Mouse (Mus musculus) layer of hippocampus, postnatal 10 days (tissue): ENCODE results near the gene Sag. TPM values are rescaled to one million over a fixed set of nuclear protein-coding genes. Genes with fewer than 3 reads are reported as not detected.

Experiments
- DNase-seq, 2 experiments: peaks; one replicate each; pipeline ENCODE4 v3.0.0; 2021; ENCODE audit warnings: low spot score in 2 of 2
- total RNA-seq, 2 experiments: library from RNA; stranded (reverse); gene quantifications; 2 replicates each; pipeline ENCODE4 v1.2.3; 2021

Sag gene
- total RNA-seq, 2 experiments from 2014 or later = 1.8 to 2.2 TPM

DNA sequence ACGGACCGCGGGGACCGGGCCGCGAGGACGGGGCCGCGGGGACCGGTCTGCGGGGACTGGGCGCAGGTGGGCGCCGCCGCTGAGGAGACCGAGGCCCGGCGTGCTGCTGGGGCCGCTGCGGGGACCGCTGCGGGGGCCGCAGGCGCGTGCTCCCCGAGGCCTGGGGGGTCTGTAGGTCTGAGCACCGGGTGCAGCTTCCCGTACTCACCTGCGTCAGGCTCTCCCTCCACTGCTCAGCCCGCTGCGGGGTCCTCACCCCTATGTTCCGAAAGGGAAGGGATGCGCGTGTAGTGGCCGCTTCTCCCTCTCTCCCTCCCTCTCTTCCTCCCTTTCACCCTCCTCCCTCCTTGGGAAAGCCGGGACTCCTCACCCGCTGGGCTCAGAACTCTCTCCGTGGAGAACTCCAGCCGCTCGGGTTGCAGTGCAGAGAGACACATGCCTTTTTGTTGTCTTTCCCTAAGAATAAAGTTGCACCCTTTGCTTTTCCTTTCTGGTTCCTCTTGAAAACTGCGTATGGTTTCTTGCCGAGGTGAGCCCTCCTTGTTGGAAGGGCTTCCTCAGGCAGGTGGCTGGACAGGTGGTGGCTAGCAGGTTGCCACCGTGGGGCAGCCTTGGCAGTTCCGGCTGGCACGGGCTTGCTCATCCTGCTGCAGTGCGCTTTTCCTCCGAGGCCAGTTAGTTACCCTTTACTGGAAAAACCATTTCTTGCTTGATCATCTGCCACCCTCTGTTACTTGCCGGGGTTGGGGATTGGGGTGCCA, 50.3 kb downstream of the Sag start:
- peak; percentile 37 to 56 for DNase-seq

DNA sequence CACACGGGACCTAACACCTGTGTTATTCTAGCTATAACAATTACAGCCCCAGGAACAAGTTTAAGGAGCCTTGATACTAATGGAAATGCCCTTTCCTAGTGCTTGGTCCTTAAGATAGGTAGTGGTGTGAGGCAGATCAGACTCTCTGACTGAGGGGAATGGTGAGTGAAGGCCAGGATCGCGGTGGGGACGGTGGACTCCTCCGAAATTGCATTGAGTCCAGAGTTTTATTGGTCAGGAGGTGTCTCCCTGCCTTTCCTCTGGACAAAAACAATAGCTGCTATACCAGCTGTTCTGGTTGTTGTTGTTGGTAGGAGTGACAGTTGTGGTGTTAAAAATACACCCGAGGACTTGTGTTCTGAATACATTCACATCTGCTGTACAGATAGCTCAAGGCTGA, 50.9 kb downstream of the Sag start:
- DNase-seq = no peak

DNA sequence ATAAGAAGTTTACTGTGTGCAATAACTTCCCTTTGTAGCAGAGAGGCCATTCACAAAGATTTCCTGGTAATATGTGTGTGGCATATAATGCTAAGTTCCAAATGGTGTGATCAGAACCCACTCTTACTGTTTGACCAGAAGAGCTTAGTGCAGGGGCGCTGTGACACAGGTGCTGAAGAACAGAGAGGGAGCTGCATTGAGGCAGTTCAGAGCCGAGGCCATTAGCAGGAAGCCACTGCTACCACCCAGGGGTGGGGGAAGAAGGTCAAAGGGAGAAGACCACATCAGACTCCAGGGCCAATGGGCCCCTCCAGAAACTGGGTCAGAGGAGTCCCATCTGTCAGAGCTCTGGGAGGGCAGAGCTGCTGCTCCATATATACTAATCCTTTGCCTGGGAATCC, 51.4 kb downstream of the Sag start:
- DNase-seq = no peak

DNA sequence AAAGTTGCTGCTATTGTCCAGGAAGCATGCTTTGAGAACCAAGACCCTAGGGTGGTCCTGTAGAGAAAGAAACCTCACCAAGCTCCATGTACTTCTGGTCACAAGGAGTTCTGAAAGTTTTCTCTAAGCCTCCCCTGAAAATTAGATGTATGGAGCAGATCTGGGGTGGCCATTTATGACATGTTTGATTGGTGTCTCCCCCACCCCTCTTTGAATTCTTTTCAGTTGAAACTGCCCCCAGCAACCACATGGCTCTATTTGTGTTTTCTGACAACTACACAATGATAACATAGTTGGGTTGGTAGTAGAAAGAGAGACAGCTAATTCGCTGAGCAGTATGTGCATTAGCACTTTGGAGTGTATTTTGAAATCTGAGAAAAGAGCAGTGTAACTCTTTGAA, 52.0 kb downstream of the Sag start:
- DNase-seq = no peak

DNA sequence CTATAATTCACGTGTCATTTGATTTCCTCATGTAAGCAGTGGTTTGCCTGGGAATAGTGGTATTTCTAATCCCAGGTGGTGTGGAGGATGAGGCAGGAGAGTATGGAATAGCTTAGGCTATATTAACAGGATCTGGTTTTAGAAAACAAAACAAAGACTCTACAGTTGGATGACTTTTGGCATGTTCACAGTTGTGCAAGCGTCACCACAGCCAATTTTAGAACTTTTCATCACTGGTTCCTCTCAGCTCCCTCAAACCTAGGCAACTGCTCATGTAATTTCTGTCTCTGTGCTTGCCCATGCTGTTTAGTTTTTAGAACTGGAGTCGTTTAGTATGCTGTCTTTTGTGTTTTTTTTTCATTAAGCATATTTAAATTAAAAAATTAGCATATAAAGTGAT, 53.3 kb downstream of the Sag start:
- no peak for DNase-seq

DNA sequence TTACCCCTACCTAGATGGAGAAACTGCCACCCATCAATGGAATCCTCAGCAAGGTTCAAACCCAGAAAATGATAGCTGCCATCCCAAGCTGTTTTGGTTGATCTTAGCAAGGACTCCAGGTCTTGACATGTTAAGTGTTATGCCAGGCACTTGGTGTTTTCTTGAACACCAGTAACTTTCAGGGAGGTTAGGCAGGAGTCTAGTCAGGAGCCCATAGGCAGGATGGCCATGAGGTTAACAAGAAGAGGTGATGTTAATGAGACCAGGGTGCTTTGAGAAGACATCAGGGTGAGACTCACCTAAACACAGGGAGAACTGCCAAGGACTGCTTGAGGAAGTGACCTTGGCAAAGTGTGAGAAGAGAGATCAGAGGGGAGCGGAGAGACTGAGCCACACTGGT, 54.6 kb downstream of the Sag start:
- DNase-seq = no peak

DNA sequence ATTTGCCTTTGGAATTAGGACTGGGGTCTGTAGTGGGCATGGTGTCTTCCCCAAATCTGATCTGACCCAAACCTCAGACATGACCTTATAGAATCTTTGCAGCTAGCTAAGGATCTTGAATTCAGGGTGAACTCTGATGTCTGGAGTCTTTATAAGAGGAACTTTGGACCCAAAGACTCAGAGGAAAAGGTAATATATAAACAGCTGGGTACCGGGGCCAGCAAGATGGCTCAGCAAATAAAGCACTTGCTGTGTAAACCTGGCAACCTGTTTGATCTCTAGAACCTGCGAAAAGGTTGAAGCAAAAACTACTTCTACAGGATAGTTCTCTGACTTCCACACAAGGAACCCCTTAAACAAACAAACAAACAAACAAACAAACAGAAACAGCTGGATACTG, 55.0 kb downstream of the Sag start:
- DNase-seq = no peak

DNA sequence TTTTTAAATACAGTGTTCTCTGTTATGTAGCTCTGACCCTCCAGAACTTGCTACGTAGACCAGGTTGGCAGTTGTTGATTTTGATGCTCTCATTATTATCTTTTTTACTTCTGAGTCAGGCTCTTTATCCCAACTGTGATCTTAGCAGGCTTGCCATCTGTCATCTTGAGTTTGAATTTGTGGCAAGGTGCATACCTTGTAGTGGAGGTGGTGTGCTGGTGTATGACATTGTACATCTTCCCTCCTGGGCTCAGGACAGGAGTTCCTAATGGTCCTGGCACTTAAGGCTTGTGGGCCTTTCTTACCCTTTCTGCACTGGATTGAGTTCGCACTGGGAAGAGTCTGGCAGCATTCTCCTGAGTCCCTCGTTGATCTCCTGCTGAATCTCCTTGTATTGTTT, 60.1 kb downstream of the Sag start:
- DNase-seq = no peak

DNA sequence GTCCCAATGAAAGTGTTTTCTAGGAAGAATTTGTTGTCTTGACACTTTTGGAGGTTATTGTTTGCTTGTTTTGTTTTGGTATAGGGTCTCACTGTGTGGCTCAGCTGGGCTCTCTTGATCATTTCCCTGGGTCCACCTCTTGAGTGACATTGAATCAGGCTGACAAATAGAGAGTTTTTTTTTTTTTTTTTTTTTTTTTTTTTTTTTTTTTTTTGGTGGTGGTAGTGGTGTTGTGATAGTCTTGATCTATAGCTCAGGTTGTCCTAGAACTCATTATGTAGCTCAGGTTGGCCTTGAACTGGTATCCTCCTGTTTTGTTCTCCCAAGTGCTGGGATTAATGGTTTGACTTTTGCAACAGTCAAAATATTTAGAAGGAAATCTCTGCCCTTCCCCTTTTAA, 61.4 kb downstream of the Sag start:
- no peak for DNase-seq

DNA sequence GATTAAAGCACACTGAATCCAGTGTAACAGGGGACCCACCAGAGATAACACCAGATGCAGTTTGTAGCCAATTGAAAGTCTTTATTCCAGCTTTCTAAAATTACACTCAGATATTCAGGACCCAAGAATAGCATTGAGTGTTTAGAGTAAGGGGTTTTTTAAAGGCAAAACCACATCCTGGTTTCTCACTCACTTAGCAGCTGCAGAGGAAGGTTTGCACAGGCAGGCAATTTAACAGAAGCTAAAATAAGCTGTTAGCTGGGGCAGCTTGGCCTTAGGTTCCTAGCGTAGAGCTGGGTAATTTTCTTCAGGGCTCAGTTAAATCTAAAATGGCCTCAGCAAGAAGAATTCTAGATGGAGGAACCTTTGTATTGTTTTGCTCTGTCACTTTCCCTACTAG, 63.2 kb downstream of the Sag start:
- DNase-seq = no peak

DNA sequence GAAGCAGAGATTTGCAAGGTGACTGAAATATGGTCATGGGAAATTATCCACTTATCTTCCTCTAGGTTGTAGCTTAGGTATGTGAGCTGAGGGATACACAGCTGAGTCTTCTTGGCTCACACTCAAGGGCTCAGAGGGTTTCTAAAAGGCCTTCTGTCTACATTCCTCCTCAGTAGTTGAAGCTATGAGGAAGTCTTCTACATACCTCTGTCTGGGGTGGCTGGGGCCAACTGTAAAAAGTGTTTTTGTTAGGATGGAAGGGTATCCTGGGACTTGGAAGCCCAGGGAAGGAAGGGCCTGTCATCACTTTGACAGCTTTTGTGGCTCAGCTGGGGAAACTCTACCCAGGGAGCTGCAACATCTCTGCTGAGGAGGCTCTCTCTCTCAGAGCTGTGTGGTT, 68.1 kb downstream of the Sag start:
- no peak for DNase-seq

DNA sequence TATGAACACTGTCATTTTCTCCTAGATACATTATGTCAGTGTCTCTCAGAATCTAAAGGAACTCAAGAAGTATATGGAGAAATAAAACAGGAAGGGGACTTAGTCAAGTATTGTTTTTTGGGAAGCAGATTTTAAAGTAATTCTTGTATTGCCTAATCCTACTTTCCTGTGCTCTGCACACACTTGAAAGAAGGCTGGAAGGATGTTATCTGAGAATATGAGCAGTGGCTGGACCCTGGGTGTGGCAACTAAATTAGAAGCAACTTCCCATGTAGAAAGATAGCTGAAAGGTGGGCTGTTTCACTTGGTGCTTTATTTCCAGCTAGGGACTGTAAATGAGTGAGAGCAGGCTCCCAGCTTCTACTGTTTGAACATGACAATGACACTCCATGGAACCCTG, 69.6 kb downstream of the Sag start:
- DNase-seq = no peak

DNA sequence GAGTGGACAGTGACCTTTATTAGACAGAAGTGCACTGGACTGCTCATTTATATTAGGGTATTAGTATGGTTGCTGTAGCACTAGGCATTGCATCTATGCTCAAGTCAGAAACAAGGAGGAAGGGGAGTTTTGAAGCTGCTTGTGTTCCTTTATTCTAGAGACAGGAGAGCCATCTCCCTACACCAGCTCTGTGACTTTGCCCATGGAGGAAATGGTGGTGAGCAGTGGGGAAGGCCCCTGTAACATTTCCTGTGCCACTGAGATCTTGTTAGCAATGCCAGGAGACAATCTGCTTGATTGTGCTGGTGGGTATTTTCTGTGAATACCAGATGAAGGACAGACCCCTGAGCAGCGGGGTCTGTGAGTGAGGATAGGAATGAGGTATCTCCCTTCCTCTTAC, 72.6 kb downstream of the Sag start:
- no peak for DNase-seq

DNA sequence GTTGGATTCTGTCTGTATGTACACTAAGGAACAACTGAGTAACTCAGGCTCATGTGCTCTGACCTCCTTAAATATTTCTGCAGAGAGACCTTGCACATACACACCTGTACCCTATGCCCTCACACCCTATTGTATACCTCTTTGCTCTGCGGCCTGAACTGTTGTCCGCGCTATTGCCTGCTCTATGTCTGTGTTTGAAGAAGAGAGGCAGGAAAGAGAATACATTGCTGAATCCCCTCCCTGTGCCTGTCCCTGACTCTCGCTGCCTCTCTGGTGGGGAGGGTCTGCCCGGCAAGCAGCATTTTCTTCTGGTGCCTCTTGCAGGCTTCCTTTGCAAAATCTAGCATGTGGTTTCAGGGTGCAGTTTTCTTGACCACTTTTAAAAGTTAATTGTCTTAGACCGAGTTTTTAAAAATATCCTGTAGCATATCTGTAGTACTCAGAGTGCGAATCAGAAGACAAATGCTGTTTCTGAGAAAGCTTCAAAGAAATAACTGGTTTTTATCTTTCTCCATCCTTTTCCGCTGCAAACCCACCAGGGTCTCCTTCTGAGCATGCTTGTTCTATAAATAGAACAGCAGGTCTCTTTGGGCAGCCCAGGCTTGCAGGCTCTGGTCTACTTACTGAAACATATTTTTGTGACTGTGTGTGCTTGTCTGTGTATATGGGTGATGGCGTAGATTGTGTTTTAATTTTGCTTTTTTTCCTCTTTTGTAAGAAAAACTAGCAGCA, 74.2 kb downstream of the Sag start:
- DNase-seq = no peak

DNA sequence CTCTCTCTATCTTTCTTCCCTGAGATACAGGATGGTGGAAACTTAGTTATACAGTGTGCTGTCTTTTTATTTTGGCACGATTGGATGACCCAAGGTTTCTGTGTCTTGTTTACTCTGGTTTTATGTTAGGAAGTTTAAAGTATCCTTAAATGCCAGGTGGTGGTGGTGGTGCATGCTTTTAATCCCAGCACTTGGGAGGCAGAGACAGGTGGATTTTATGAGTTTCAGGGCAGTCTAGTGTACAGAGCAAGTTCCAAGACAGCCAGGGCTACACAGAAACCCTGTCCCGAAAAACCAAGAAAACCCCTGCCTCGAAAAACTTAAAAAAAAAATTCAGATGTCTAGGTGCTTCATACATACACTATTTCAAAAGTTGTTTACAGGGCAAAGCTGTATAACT, 75.6 kb downstream of the Sag start:
- no peak for DNase-seq

DNA sequence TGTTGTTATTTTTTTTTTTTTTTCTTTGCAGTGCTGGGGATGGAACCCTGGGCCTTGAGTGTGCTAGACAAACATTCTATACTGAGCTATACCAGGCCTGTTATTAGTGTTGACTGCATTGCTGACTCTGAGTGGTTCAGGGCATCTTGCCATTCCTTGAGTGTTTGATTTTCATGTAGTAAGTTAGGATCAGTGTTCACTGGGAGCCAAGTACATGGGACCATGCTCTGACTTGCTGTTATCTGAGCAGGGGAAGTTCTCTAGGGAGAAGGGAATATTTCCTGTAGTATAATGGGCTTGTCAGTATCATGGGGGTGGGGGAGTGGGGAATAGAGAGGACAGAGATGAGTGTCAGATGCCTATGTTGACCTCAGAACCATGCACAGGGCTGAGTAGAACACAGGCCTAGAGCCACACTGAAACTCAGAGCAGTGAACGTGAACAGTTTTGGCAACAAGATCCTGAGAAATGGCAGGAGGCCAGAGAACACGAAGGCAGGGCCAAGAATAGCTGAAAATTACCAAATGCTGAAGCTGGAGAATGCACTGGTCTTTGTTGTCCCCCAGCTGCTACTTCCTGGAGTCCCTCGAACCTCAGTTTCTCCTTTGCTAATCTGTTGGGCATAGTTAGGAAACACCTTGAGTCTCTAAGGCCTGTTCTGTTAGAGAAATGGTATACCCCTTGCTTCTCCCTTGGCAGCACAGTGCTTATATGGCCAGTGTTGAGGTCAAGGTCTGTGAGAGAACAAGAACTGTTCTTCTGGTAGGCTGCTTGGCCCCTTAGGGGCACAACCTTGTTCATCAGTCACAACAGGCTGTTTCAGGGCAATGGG, 76.2 kb downstream of the Sag start:
- peak; percentile 83 to 84 for DNase-seq

DNA sequence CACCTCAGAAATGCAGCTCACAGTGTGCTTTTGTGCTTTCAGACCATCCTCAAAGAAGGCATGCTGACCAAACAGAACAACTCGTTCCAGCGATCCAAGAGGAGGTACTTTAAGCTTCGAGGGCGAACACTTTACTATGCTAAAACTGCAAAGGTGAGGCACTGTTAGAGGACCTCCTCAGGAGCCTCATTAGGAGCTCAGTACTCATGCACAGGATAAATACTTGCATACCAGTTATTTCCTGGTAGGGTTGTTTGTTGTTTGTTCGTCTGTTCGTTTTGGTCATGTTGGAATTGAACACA, 76.8 kb downstream of the Sag start:
- DNase-seq = no peak

DNA sequence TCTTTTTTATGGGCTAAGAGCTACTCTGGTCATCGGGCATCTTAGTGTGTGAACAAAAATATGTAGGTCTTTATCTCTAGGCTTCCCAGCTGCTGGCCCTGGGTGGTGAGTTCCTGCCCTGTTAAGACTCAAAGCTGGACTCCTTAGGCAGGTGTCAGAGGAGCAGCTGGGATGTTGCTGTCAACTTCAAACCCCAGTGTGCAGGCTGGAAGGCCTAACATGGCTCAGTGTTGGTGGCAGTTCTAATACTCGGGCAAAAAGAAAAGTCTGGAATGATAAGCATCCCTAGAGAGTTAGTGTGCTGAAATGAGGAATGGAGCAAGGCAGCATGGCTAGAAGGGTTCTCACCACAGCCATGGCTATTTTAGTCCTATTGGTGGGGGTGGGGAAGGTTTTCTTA, 77.4 kb downstream of the Sag start:
- no peak for DNase-seq

DNA sequence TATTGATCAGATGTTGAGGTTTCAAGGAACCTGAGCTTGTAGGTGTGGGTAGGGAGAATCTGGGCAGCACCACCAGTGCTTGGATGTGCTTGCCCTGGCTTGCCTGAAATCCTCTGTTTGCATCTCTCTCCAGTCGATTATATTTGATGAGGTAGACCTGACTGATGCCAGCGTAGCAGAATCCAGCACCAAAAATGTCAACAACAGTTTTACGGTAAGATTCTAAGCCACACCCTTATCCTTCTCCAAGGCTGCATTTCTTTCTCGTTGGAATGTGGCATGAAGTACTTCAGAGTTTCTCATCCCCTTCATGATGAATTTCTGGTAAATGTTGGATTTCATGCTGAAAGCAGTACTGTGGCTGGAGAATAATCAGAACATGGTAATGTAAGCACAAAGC, 78.2 kb downstream of the Sag start:
- no peak for DNase-seq

DNA sequence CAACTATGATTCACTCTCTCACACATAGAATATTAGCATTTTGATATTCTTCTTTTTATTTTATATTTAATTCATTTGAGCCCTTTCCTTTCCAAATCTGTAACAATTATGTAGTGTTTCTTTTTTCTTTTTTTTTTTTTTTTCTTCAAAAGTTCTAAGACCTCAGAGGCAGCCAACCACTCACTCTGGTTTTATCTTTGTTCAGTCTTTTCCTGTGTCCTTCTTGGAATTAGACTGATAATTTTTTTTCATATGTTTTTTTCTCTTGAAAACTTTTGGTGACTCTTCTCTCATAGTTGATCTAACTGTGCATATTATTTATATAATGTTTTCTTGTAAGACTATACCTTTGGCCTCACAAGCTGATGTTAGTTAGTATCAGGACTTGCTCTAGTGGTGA, 79.1 kb downstream of the Sag start:
- no peak for DNase-seq

DNA sequence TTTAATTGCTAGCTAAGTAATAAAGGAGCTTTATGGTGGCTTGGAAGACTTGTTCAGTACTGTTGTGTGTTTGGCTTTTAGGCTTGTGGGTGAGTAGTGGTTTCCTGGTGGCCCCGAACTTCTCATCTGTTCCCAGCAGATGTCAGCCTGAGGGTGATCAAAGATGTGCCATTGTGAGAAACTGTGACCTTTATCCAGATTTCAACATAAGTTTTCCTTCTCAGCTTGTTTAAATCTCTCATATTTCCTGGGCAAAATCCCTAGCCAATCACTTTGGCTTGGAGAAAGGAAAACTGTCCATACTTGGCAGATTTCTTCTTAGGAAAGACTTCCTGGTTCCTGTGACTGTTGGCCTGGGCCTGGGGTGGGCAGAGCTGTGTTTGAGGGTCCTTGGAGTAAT, 87.5 kb downstream of the Sag start:
- no peak for DNase-seq

DNA sequence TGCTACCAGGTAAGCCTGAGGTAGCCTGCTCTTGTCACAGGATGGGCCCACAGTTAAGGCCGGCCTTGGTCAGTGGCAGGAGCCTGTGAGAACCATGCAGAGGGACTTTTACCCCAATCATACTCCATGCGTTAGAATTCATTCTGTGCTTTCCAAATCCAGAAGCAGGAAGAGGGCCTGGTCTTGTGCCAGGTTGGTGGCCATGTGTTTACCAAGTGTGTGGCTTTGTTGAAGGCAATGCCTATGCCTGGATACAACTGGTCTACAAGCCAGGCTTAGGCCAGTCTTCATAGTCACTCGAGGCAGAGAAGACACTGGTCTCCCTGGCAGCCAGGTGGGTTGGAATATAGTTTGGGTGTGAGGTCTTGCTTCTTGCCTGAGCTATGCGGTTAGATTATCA, 88.2 kb downstream of the Sag start:
- DNase-seq = no peak
